Mouse (Mus musculus): ENCODE measurements around the gene Nfyc. TPM values are rescaled to one million over a fixed set of nuclear protein-coding genes. Genes with fewer than 3 reads are reported as not detected.

The Nfyc gene
- polyA plus RNA-seq (2015; fragmentation: Nextera tagmentation; extraction: Ambion mirVana), result 44.8 and 47.6 TPM in 2 replicates

- ATAC-seq (ENCODE audit: low FRiP score, low TSS enrichment) (no peak), DNase-seq (ENCODE audit: low spot score) (no peak)
These were observed at the start of gene Nfyc for GRCm38 (mm10) chr4:120831472-120831871. Gene Nfyc (minus strand): TSS chr4:120831572.

GRCm38 (mm10) chr4:120880731-120881432 lies 49.5 kb upstream of the Nfyc start:
- DNase-seq (ENCODE audit: low spot score), result no peak
- H3K27me3 ChIP-seq (ENCODE audit: control insufficient read depth, insufficient read depth, low read length), result no peaks in the 10 kb centered on the region
- ATAC-seq (ENCODE audit: low FRiP score, low TSS enrichment), result no peak
- no peaks in the 10 kb centered on the region for H3K9me3 ChIP-seq (ENCODE audit: control insufficient read depth, low read length)
- H3K4me1 ChIP-seq (replicated peaks; ENCODE audit: control insufficient read depth, insufficient read depth), result no peaks in the 10 kb centered on the region
- no peak overlapping the region for H3K27ac ChIP-seq (replicated peaks)
- TF ChIP-seq CTCF (IDR thresholded peaks at IDR 0.05; ENCODE audit: low read depth), result no peak
- TF ChIP-seq EP300 (optimal IDR thresholded peaks at IDR 0.05), result no peak
- no peak overlapping the region for H3K4me2 ChIP-seq (replicated peaks; ENCODE audit: low read depth)
- no peak overlapping the region for H3K4me3 ChIP-seq (ENCODE audit: low read depth, low read length)
- H3K9ac ChIP-seq (ENCODE audit: low read length), result no peak overlapping the region
- no peaks in the 10 kb centered on the region for H3K36me3 ChIP-seq (ENCODE audit: control insufficient read depth, insufficient read depth, low read length)
- WGBS, result 48% methylated on average over 6 of the region's 6 CpGs

More at GRCm38 (mm10) chr4:120831472-120831871, at the start of gene Nfyc:
- H3K4me3 ChIP-seq (ENCODE audit: low read depth, low read length), result no peak within 1 kb of the TSS
- no peaks in the 10 kb centered on the region for H3K4me1 ChIP-seq (replicated peaks; ENCODE audit: control insufficient read depth, insufficient read depth)
- H3K27me3 ChIP-seq (ENCODE audit: control insufficient read depth, insufficient read depth, low read length), result no peaks in the 10 kb centered on the region
- no peak for TF ChIP-seq EP300 (optimal IDR thresholded peaks at IDR 0.05)
- no peak for TF ChIP-seq CTCF (IDR thresholded peaks at IDR 0.05; ENCODE audit: low read depth)
- 83% methylated on average over 4 of the region's 4 CpGs for WGBS
- H3K9me3 ChIP-seq (ENCODE audit: control insufficient read depth, low read length), result no peaks in the 10 kb centered on the region
- no peaks in the 10 kb centered on the region for H3K36me3 ChIP-seq (ENCODE audit: control insufficient read depth, insufficient read depth, low read length)
- no peak within 1 kb of the TSS for H3K9ac ChIP-seq (ENCODE audit: low read length)
- H3K4me2 ChIP-seq (replicated peaks; ENCODE audit: low read depth), result no peak within 1 kb of the TSS
- no peak within 1 kb of the TSS for H3K27ac ChIP-seq (replicated peaks)

GRCm38 (mm10) chr4:120879386-120879785 lies 48.0 kb upstream of the Nfyc start:
- H3K4me1 ChIP-seq (replicated peaks; ENCODE audit: control insufficient read depth, insufficient read depth), result no peaks in the 10 kb centered on the region
- H3K27me3 ChIP-seq (ENCODE audit: control insufficient read depth, insufficient read depth, low read length), result no peaks in the 10 kb centered on the region
- DNase-seq (ENCODE audit: low spot score) (no peak), ATAC-seq (ENCODE audit: low FRiP score, low TSS enrichment) (no peak)
- no peak overlapping the region for H3K9ac ChIP-seq (ENCODE audit: low read length)
- no peak overlapping the region for H3K4me3 ChIP-seq (ENCODE audit: low read depth, low read length)
- H3K9me3 ChIP-seq (ENCODE audit: control insufficient read depth, low read length), result no peaks in the 10 kb centered on the region
- H3K36me3 ChIP-seq (ENCODE audit: control insufficient read depth, insufficient read depth, low read length), result no peaks in the 10 kb centered on the region
- TF ChIP-seq EP300 (optimal IDR thresholded peaks at IDR 0.05) (no peak), CTCF (IDR thresholded peaks at IDR 0.05; ENCODE audit: low read depth) (no peak)
- H3K27ac ChIP-seq (replicated peaks), result no peak overlapping the region
- no peak overlapping the region for H3K4me2 ChIP-seq (replicated peaks; ENCODE audit: low read depth)
- 32% methylated on average over 4 of the region's 4 CpGs for WGBS

GRCm38 (mm10) chr4:120878728-120879127 lies 47.4 kb upstream of the Nfyc start:
- DNase-seq (ENCODE audit: low spot score) (no peak), ATAC-seq (ENCODE audit: low FRiP score, low TSS enrichment) (no peak)
- no peaks in the 10 kb centered on the region for H3K9me3 ChIP-seq (ENCODE audit: control insufficient read depth, low read length)
- H3K4me3 ChIP-seq (ENCODE audit: low read depth, low read length), result no peak overlapping the region
- 61% methylated on average over 3 of the region's 3 CpGs for WGBS
- H3K4me1 ChIP-seq (replicated peaks; ENCODE audit: control insufficient read depth, insufficient read depth), result no peaks in the 10 kb centered on the region
- TF ChIP-seq EP300 (optimal IDR thresholded peaks at IDR 0.05) (no peak), CTCF (IDR thresholded peaks at IDR 0.05; ENCODE audit: low read depth) (no peak)
- H3K27me3 ChIP-seq (ENCODE audit: control insufficient read depth, insufficient read depth, low read length), result no peaks in the 10 kb centered on the region
- H3K36me3 ChIP-seq (ENCODE audit: control insufficient read depth, insufficient read depth, low read length), result no peaks in the 10 kb centered on the region
- no peak overlapping the region for H3K4me2 ChIP-seq (replicated peaks; ENCODE audit: low read depth)
- no peak overlapping the region for H3K9ac ChIP-seq (ENCODE audit: low read length)
- H3K27ac ChIP-seq (replicated peaks), result no peak overlapping the region

- no peak for DNase-seq (ENCODE audit: low spot score)
These were observed 44.6 kb upstream of the Nfyc start for GRCm38 (mm10) chr4:120875961-120876360.

GRCm38 (mm10) chr4:120870262-120870748 lies 38.9 kb upstream of the Nfyc start:
- H3K4me1 ChIP-seq (replicated peaks; ENCODE audit: control insufficient read depth, insufficient read depth), result no peaks in the 10 kb centered on the region
- no peak overlapping the region for H3K27ac ChIP-seq (replicated peaks)
- ATAC-seq (ENCODE audit: low FRiP score, low TSS enrichment), result no peak
- H3K9me3 ChIP-seq (ENCODE audit: control insufficient read depth, low read length), result no peaks in the 10 kb centered on the region
- no peak overlapping the region for H3K4me2 ChIP-seq (replicated peaks; ENCODE audit: low read depth)
- DNase-seq (ENCODE audit: low spot score), result no peak
- H3K27me3 ChIP-seq (ENCODE audit: control insufficient read depth, insufficient read depth, low read length), result no peaks in the 10 kb centered on the region
- TF ChIP-seq EP300 (optimal IDR thresholded peaks at IDR 0.05) (no peak), CTCF (IDR thresholded peaks at IDR 0.05; ENCODE audit: low read depth) (no peak)
- no peak overlapping the region for H3K4me3 ChIP-seq (ENCODE audit: low read depth, low read length)
- H3K9ac ChIP-seq (ENCODE audit: low read length), result no peak overlapping the region
- 53% methylated on average over 7 of the region's 7 CpGs for WGBS
- no peaks in the 10 kb centered on the region for H3K36me3 ChIP-seq (ENCODE audit: control insufficient read depth, insufficient read depth, low read length)

More at GRCm38 (mm10) chr4:120875961-120876360, 44.6 kb upstream of the Nfyc start:
- H3K9ac ChIP-seq (ENCODE audit: low read length), result no peak overlapping the region
- no peaks in the 10 kb centered on the region for H3K36me3 ChIP-seq (ENCODE audit: control insufficient read depth, insufficient read depth, low read length)
- TF ChIP-seq CTCF (IDR thresholded peaks at IDR 0.05; ENCODE audit: low read depth) (no peak), EP300 (optimal IDR thresholded peaks at IDR 0.05) (no peak)
- no peaks in the 10 kb centered on the region for H3K9me3 ChIP-seq (ENCODE audit: control insufficient read depth, low read length)
- H3K27me3 ChIP-seq (ENCODE audit: control insufficient read depth, insufficient read depth, low read length), result no peaks in the 10 kb centered on the region
- H3K4me1 ChIP-seq (replicated peaks; ENCODE audit: control insufficient read depth, insufficient read depth), result no peaks in the 10 kb centered on the region
- H3K4me3 ChIP-seq (ENCODE audit: low read depth, low read length), result no peak overlapping the region
- ATAC-seq (ENCODE audit: low FRiP score, low TSS enrichment), result no peak
- H3K27ac ChIP-seq (replicated peaks), result no peak overlapping the region
- WGBS, result 43% methylated on average over 3 of the region's 3 CpGs
- no peak overlapping the region for H3K4me2 ChIP-seq (replicated peaks; ENCODE audit: low read depth)

Data from stomach, postnatal 0 days (tissue).